Mouse (Mus musculus) embryo, embryonic 9.5 days (tissue): ENCODE measurements around the gene Pla2g15.
"Not testable (repeated sequence)": the region's sequence is repeated elsewhere in the genome, so short reads cannot be mapped to it uniquely, and the experiment has no call there.

Source experiments
- DNase-seq: peaks from one replicate; pipeline ENCODE4 v3.0.0-alpha.2; 2017; ENCODE audit errors: extremely low spot score

The Pla2g15 gene

GRCm38 (mm10) chr8:106169017-106169933, 19.1 kb downstream of the Pla2g15 start:
- peak; percentile 64 for DNase-seq

GRCm38 (mm10) chr8:106169934-106170480, 19.8 kb downstream of the Pla2g15 start:
- no peak for DNase-seq

- DNase-seq = no peak
Observed at GRCm38 (mm10) chr8:106173566-106173965, 23.4 kb downstream of the Pla2g15 start.

- no peak for DNase-seq
Observed at GRCm38 (mm10) chr8:106176891-106177290, 26.7 kb downstream of the Pla2g15 start.

- no peak for DNase-seq
Observed at GRCm38 (mm10) chr8:106177594-106177993, 27.4 kb downstream of the Pla2g15 start.

GRCm38 (mm10) chr8:106178428-106178827, 28.2 kb downstream of the Pla2g15 start:
- DNase-seq = no peak

DNA sequence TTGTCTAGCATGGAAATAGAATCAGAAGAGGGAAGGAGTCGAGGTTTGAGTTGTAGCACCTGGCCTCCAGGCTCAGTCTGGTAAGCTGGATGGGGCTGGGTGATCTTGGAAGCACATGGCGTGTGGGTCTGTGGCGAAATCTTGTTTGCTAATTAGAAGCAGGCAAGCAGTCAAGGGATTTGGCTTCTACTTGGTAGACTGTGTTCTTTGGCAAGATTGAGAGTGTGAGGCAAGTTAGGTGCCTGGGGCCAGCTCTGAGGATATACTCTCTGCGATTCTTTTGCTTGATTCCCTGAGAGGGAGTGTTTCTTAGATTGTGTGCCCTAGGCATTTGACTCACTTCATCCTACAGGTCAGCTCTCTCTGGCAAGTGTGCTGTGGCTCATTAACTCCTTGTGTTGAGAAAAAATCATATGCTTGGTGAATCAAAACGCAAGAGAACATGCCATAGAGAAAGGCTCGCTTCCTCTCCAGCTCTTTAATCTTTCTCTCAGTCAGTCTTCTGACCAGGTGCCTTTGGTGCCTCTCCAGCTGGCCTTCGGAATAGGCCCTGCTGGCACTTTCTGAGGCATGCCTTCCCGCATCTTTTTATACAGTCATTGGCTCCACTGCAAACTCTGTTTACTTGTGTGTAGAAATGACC, 35.5 kb downstream of the Pla2g15 start:
- DNase-seq = no peak

- no peak for DNase-seq
Observed at GRCm38 (mm10) chr8:106186394-106186793, 36.2 kb downstream of the Pla2g15 start.

DNA sequence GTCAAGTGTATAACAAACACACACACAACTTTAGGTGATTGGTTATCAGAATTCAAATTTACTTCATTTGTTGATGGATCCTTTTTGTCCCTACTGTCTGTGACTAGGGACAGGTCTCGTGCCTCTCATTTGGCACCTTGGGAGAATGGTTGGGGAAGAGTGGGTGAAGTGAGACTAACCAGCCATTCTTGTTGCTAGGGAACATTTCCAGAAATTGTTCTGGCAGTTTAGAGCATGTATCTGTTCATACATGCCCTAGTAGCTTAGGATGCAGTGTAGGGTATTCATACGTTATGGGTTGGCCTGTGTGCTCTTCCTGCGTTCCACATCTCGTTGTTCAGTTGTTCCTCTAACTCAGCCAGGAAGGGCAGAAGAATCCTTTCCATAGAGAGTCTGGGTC, 39.0 kb downstream of the Pla2g15 start:
- no peak for DNase-seq

GRCm38 (mm10) chr8:106191639-106192038, 41.4 kb downstream of the Pla2g15 start:
- DNase-seq = no peak

- no peak for DNase-seq
Observed at GRCm38 (mm10) chr8:106193162-106193561, 43.0 kb downstream of the Pla2g15 start.

- no peak for DNase-seq
Observed at GRCm38 (mm10) chr8:106194062-106194461, 43.9 kb downstream of the Pla2g15 start.

DNA sequence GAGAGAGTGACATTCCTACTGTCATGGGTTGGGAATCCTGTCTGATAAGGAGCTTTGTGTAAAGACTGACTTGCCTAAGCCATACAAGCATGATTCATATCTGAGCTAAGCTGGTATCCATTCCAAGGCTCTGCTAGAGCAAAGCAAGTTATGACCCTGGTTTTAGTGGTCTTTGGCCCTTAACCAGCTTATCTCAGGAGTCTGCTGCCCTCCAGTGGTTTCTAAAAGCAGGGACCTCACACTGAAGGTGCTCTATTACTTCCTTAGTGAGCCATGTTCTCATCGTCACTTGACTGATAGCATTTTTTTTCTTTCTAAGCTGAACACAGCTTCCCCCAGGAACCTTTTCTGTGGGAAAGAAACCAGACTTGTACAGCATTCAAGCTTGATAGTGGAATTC, 48.5 kb downstream of the Pla2g15 start:
- DNase-seq = peak; percentile 33

DNA sequence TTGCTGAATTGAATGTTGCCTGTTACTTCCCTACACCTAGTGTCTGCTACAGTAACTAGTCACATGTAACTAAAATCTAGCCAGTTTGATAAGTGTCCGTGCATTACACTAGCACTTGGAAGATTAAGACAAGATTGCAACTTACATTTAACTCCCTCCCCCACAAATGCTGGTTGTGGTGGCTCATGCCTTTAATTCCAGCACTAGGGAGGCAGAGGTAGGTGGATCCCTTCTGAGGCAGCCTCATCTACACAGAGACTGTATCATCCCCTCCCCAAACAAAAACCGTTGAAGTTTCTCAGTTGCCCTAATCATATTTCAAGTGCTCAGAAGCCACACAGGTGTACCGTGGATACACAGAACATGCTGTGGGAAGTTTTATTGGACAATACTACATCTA, 49.4 kb downstream of the Pla2g15 start:
- DNase-seq = not testable (repeated sequence)

- no peak for DNase-seq
Observed at GRCm38 (mm10) chr8:106210035-106210731, 60.0 kb downstream of the Pla2g15 start.

- DNase-seq = peak; percentile 94
Observed at GRCm38 (mm10) chr8:106210821-106211345, 60.7 kb downstream of the Pla2g15 start, which contains the start of the genes Slc7a6os and Prmt7. Slc7a6os (minus strand) TSS chr8:106210935. Prmt7 (plus strand) TSS chr8:106210936.

DNA sequence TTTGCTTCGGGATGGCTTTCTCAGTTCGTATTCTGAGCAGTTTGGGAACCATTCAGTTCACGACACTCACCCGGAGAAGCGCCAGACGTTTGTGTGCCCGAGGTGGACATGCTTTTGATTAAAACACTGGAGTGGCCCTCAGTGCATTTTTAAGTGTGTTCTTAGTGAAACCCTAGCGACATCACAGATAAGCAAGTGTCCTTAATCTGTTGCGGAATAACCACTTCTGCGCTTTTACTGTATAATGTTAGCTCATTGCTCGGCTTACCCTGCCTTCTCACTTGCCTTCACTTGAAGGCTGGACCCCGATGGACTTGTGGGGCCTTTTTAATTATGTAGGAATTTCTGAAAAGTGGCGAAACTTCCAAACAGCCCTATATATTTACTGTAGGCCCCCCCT, 61.2 kb downstream of the Pla2g15 start:
- no peak for DNase-seq

DNA sequence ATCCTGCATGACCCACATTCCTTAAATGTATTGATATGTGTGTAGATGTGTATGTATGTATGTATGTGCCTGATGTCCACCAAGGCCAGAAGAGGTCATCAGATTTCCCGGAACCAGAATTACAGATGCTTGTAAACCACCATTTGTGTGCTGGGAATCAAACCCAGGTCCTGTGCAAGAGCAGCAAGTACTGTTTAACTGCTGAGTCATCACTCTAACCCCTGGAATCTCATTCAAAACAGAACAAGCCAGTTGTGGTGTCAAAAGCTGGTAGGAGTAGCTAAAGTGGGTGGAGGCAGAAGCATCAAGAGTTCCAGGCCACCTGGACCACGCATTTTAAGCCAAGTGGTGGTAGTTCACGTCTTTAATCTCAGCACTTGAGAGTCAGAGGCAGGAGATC, 63.8 kb downstream of the Pla2g15 start:
- no peak for DNase-seq
